Mouse (Mus musculus) duodenum, adult 2 months (tissue): ENCODE results near the gene Neu1. TPM values are rescaled to one million over a fixed set of nuclear protein-coding genes. Genes with fewer than 3 reads are reported as not detected.

Experiments used
- polyA plus RNA-seq: library from polyadenylated mRNA; depleted of rRNA; stranded (reverse); fragments of >200 nt; gene quantifications from 2 replicates; pipeline ENCODE4 v1.2.3, GENCODE M21; 2012; ENCODE audit warnings: low replicate concordance; rRNA removed

The Neu1 gene
- polyA plus RNA-seq = 40.9 and 52.9 TPM in 2 replicates

DNA sequence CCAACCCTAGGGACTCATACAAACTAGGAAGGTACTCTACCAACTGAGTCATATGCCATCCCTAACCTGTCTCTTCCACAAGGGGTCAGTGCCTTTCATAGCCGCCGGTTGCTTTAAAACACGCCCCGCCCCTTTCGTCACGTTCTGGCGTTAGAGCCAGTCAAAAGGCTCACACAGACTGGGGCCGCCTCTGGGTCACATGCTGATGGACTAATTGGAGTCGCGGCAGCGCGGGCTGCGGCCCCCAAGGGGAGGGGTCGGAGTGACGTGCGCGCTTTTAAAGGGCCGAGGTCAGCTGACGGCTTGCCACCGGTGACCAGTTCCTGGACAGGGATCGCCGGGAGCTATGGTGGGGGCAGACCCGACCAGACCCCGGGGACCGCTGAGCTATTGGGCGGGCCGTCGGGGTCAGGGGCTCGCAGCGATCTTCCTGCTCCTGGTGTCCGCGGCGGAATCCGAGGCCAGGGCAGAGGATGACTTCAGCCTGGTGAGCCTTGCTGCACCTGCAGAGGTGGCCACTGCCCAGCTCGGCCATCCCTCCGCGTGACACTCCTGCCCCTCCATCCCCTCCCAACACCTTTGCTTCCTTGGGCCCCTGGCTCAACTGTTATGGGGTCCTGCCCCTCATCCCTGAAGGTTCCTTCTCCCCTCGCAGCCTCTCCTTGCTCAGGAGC lies at the start of gene Neu1:
Gene Neu1 (plus strand): TSS at position 193 of the 674 bp plus-strand sequence.

DNA sequence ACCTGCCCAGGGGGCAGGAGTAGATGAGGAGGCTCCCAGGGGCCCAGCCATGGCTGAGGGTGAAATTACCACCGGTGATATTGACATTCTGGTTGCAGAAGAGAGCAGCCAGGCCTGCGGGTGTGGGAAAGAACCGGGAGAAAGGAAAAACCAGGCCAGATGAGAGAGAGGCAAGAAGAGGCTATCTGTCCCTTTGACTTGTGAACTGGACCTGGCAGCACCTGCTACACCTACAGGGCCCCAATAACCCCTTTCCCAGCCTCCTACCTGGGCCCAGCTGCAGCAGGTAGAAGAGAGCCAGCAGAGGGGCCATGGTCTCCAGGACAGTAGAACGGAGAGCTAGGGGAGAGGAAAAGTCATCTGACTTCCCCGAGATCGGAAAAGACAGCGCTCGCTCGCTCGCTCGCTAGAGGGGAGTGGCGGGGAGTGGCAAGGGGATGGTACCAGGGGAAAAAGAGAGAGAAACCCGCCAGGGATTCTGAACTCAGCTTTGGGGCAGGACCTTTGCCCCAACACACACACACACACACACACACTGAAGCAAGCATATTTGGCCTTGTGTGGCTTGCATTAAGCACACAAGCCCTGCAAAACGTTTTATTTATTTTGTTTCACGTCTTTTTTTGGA lies 49.3 kb upstream of the Neu1 start, which contains the start of gene Gm20547:
Gene Gm20547 (minus strand): TSS at position 360 of the 628 bp plus-strand sequence.

DNA sequence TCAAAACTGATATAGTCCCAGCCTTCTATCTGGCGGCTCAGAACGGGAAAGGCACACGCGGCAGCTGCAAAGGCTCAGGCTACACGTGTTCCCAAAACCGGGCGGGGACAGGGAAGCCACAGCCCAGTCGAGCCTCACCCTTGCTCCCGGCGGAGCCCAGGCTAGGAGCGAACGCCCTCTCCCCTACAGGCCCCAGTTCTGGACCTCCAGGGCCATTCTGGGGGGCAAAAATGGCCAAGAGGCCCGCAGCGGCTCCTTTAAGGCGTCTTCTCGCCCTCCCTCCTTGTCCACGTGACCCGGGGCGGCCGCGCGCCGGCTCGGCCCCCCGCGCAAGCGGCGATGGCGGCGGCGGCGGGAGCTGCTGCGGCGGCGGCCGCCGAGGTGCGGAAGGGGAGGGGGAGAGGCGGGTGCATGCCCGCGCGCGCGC lies 32.9 kb upstream of the Neu1 start, which contains the start of the genes C2 and Ehmt2:
Gene C2 (minus strand): TSS at position 106 of the 427 bp plus-strand sequence.
Gene Ehmt2 (plus strand): TSS at position 310 of the 427 bp plus-strand sequence.

DNA sequence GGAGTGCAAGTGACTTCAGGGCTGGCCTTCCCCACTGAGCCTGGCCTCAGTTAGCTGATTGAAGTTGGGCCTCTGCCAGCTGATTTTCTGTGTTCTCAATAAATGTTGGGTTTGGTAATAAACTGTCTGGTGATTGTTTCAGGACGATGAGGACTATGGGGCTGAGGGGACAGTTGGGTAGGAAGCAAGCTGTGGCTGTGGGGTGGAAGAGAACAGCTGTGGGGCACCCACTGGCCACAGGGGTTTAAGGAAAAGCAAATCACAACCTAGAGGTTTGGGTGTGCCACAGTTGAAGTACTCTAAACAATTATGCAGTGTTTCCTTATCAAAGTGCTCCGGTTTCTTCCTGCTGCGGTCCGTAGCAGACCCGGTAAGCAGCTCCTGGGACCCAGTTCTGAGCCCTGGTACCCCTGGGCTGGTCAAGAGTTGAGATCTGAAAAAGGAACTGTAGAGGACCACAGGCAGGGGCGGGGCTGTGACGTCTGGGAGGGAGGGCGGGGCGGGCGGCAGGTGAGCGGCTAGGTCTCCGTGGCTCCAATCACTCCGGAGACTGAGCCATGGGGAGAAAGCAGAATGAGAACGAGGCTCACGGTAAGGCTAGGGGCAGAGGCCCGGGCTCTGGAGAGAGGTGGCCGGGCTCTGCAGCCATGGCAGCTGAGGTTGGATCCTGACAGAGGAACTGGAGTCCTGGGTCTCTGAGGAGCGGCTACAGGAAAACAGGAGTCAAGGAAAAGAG lies 17.0 kb upstream of the Neu1 start, which contains the start of gene Slc44a4:
Gene Slc44a4 (plus strand): TSS at position 537 of the 736 bp plus-strand sequence.

DNA sequence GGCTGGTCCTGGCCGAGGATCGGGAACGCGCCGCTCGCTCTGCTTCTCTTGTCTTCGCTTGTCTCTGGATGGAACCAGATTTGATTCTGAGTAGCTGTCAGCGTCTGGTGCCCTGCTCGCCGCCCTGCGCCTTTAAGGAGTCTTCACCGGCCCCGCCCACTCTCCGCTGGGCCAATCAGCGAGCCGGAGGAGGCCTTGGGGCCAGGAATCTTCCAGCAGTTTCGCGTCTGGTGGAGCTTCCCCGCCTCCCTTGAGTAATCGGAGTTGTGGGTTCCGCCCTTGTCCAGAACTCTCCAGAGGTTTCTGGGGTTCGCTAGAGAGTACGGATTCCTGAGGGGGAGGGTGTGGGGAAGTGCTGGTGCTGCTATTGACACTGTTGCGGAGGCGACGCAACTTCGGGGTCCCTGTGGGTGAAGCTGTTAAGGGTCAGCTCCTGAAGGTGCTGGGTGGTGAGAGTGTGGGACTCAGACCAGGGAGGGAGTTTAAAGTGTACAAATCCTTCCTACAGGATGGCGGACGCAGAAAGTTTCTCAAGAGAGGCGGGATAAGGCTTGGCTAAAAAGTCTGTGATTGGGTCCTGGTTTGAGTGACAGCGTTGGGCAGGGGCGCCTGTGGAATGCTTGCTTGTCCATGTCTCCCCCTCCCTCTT lies 28.2 kb downstream of the Neu1 start, which contains the start of gene Hspa1b:
Gene Hspa1b (minus strand): TSS at position 109 of the 649 bp plus-strand sequence.

GRCm38 (mm10) chr17:34969822-34970221 lies 38.8 kb downstream of the Neu1 start, which contains the start of gene Gm20481:
Gene Gm20481 (plus strand): TSS chr17:34969912.

DNA sequence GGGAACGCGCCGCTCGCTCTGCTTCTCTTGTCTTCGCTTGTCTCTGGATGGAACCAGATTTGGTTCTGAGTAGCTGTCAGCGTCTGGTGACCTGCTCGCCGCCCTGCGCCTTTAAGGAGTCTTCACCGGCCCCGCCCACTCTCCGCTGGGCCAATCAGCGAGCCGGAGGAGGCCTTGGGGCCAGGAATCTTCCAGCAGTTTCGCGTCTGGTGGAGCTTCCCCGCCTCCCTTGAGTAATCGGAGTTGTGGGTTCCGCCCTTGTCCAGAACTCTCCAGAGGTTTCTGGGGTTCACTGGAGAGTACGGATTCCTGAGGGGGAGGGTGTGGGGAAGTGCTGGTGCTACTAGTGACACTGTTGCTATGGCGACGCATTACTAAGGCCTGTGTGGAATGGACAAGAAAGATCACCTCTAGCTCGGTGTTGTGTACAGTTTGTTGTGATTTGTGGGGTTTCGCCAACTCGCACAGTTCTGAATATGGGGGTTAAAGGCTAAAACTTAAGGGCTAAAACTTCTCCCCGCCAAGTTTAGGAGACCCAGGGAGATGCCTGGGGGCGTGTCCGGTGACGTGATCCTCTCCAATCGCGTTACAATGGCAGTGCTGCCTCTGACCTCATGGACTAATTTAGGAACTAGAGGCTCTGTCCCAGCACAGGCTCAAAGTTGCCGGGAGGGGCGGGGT lies 41.2 kb downstream of the Neu1 start, which contains the start of the genes Hspa1a and Hspa1l:
Gene Hspa1a (minus strand): TSS at position 88 of the 681 bp plus-strand sequence.
Gene Hspa1l (plus strand): TSS at position 635 of the 681 bp plus-strand sequence.

GRCm38 (mm10) chr17:34981690-34982180 lies 50.7 kb downstream of the Neu1 start, which contains the start of gene Lsm2:
Gene Lsm2 (plus strand): TSS chr17:34981862.

Other genes starting within 250 kb of the Neu1 start
- 13.4 and 20.2 TPM in 2 replicates for gene C4b, start 187.4 kb upstream of the Neu1 start, polyA plus RNA-seq
- 4.3 and 8.4 TPM in 2 replicates for gene Cyp21a1, start 126.7 kb upstream of the Neu1 start, polyA plus RNA-seq
- 55.2 and 59.8 TPM in 2 replicates for gene Stk19, start 94.3 kb upstream of the Neu1 start, polyA plus RNA-seq
- 63.9 and 83.5 TPM in 2 replicates for gene Dxo, start 94.2 kb upstream of the Neu1 start, polyA plus RNA-seq
- 66.9 and 74.8 TPM in 2 replicates for gene Skiv2l, start 81.0 kb upstream of the Neu1 start, polyA plus RNA-seq
- 14.9 and 36.1 TPM in 2 replicates for gene Nelfe, start 80.9 kb upstream of the Neu1 start, polyA plus RNA-seq
- gene Cfb, start 68.7 kb upstream of the Neu1 start, polyA plus RNA-seq = 16.5 and 49.9 TPM in 2 replicates
- 6.2 and 6.7 TPM in 2 replicates for gene Zbtb12, start 51.8 kb upstream of the Neu1 start, polyA plus RNA-seq
- not detected in 2 replicates for gene Gm20547, start 49.2 kb upstream of the Neu1 start, polyA plus RNA-seq
- gene C2, start 33.0 kb upstream of the Neu1 start, polyA plus RNA-seq = 5.1 and 6.8 TPM in 2 replicates
- gene Ehmt2, start 32.8 kb upstream of the Neu1 start, polyA plus RNA-seq = 206 and 215 TPM in 2 replicates
- gene Slc44a4, start 16.8 kb upstream of the Neu1 start, polyA plus RNA-seq = 74.7 and 81.1 TPM in 2 replicates
- gene Hspa1b, start 28.0 kb downstream of the Neu1 start, polyA plus RNA-seq = 5.4 and 9.5 TPM in 2 replicates
- gene Gm20481, start 38.7 kb downstream of the Neu1 start, polyA plus RNA-seq = not detected in 2 replicates
- gene Hspa1a, start 40.9 kb downstream of the Neu1 start, polyA plus RNA-seq = 4.9 and 6.7 TPM in 2 replicates
- 0.15 and 0.22 TPM in 2 replicates for gene Hspa1l, start 41.5 kb downstream of the Neu1 start, polyA plus RNA-seq
- 88.2 and 110 TPM in 2 replicates for gene Lsm2, start 50.6 kb downstream of the Neu1 start, polyA plus RNA-seq
- gene Vars, start 69.7 kb downstream of the Neu1 start, polyA plus RNA-seq = 142 and 150 TPM in 2 replicates
- gene Vwa7, start 85.3 kb downstream of the Neu1 start, polyA plus RNA-seq = 1.6 and 2.0 TPM in 2 replicates
- 0.41 and 0.69 TPM in 2 replicates for gene Sapcd1, start 96.8 kb downstream of the Neu1 start, polyA plus RNA-seq
- gene Msh5, start 115.5 kb downstream of the Neu1 start, polyA plus RNA-seq = 2.0 and 5.6 TPM in 2 replicates
- gene Clic1, start 118.7 kb downstream of the Neu1 start, polyA plus RNA-seq = 133 and 202 TPM in 2 replicates
- gene Ddah2, start 127.8 kb downstream of the Neu1 start, polyA plus RNA-seq = 13.4 and 17.5 TPM in 2 replicates
- 0.85 and 7.5 TPM in 2 replicates for gene Ly6g6c, start 134.1 kb downstream of the Neu1 start, polyA plus RNA-seq
- gene Mpig6b, start 134.9 kb downstream of the Neu1 start, polyA plus RNA-seq = 0.18 and 0.55 TPM in 2 replicates
- gene Ly6g6e, start 145.6 kb downstream of the Neu1 start, polyA plus RNA-seq = 0.15 and 29.8 TPM in 2 replicates
- gene Ly6g6d, start 146.8 kb downstream of the Neu1 start, polyA plus RNA-seq = 5.8 and 13.6 TPM in 2 replicates
- gene Ly6g6f, start 154.4 kb downstream of the Neu1 start, polyA plus RNA-seq = 3.3 and 4.6 TPM in 2 replicates
- 135 and 240 TPM in 2 replicates for gene Abhd16a, start 158.0 kb downstream of the Neu1 start, polyA plus RNA-seq
- gene Ly6g5c, start 177.0 kb downstream of the Neu1 start, polyA plus RNA-seq = not detected in 2 replicates
- gene Ly6g5b, start 184.2 kb downstream of the Neu1 start, polyA plus RNA-seq = 1.7 TPM in 2 replicates
- 15.1 and 26.1 TPM in 2 replicates for gene Gpank1, start 190.2 kb downstream of the Neu1 start, polyA plus RNA-seq
- gene Csnk2b, start 190.8 kb downstream of the Neu1 start, polyA plus RNA-seq = 334 and 557 TPM in 2 replicates
- 21.5 and 30.6 TPM in 2 replicates for gene D17H6S53E, start 195.1 kb downstream of the Neu1 start, polyA plus RNA-seq
- gene Apom, start 200.8 kb downstream of the Neu1 start, polyA plus RNA-seq = 0.25 TPM in 2 replicates
- 179 and 180 TPM in 2 replicates for gene Bag6, start 203.9 kb downstream of the Neu1 start, polyA plus RNA-seq
- gene Prrc2a, start 233.6 kb downstream of the Neu1 start, polyA plus RNA-seq = 388 and 529 TPM in 2 replicates
- gene Aif1, start 244.8 kb downstream of the Neu1 start, polyA plus RNA-seq = 0.76 TPM in 1 of 2 replicates, not detected in the other